Mouse (Mus musculus): ENCODE data around the gene Wdr62. TPM values are rescaled to one million over a fixed set of nuclear protein-coding genes. Genes with fewer than 3 reads are reported as not detected.

Gene Wdr62
- polyA plus RNA-seq, 2 experiments = 8.8 to 22.9 TPM

GRCm38 (mm10) chr7:30291215-30292131, 11.3 kb upstream of the Wdr62 start, which contains the start of gene Clip3:
Gene Clip3, plus strand, starts transcription at chr7:30291728.
- peak; percentile 33; the same call in 1 of the 2 replicates for TF ChIP-seq POLR2A (IDR thresholded peaks at IDR 0.05; ENCODE audit: borderline replicate concordance, extremely low read depth, insufficient read depth, insufficient read length)
- Histone ChIP-seq H3K36me3 (ENCODE audit: control insufficient read depth, insufficient read depth, low read length) (peaks cover 35% of the 10 kb centered on the region), H3K9ac (ENCODE audit: low read depth, low read length, severe bottlenecking) (peak within 1 kb of the TSS; percentile 86), H3K27ac (replicated peaks; ENCODE audit: low read depth, low read length) (peak within 1 kb of the TSS; percentile 52; the same call in 1 of the 2 replicates), H3K27me3 (ENCODE audit: control insufficient read depth, insufficient read depth, low read length) (no peaks in the 10 kb centered on the region), H3K9me3 (ENCODE audit: control insufficient read depth, low read length) (no peaks in the 10 kb centered on the region), H3K4me3 (replicated peaks; ENCODE audit: low read length) (peak within 1 kb of the TSS; percentile 82), H3K4me2 (replicated peaks; ENCODE audit: low read depth, low read length, severe bottlenecking) (peak within 1 kb of the TSS; percentile 70), H3K4me1 (ENCODE audit: control insufficient read depth, insufficient read depth, low read length) (peaks cover 14% of the 10 kb centered on the region)
- WGBS = 7% methylated on average over 33 of the region's 35 CpGs
- ATAC-seq (ENCODE audit: low FRiP score, low read depth) (peak; percentile 75), DNase-seq (ENCODE audit: low spot score) (peak; percentile 82)

DNA sequence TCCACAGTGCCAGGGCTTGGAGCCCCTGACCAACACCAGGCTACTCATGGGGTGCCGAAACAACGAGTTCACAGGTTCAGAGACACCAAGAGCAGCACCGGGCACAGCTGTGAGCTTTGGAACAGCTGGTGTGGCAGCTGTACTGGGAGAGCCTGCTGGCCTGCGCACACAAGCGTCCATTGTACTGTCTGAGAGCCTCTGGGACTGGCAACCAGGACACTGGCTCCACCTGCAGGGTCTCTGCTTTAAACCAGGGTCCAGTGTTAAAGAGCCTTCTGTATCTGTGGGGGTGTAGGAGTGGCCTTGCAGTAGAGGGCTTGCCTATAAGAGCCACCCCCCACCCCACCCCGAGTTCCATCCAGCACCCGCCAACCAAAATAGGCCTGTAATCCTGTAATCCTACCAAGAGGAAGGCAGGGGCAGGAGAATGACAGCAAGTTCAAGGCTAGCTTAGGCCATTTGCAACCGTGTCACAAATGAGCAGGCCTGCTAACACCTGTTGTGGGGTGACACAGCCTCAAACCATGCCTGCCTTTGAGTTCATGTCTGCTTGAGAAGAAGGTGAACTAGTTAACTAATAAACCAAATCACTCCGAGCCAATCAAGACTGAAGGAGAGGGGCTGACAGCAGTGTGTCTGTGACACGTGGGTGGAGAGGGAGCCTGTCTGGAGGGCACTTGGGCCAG, 9.6 kb upstream of the Wdr62 start:
- H3K36me3 ChIP-seq (ENCODE audit: control insufficient read depth, insufficient read depth, low read length) = peaks cover 20% of the 10 kb centered on the region
- peak; percentile 80 for ATAC-seq (ENCODE audit: low FRiP score, low read depth)
- H3K4me2 ChIP-seq (replicated peaks; ENCODE audit: low read depth, low read length, severe bottlenecking) = no peak overlapping the region
- H3K4me1 ChIP-seq (ENCODE audit: control insufficient read depth, insufficient read depth, low read length) = peaks cover 14% of the 10 kb centered on the region
- TF ChIP-seq POLR2A (IDR thresholded peaks at IDR 0.05; ENCODE audit: borderline replicate concordance, extremely low read depth, insufficient read depth, insufficient read length) = no peak
- H3K27me3 ChIP-seq (ENCODE audit: control insufficient read depth, insufficient read depth, low read length) = no peaks in the 10 kb centered on the region
- peak; percentile 67 for DNase-seq (ENCODE audit: low spot score)
- no peaks in the 10 kb centered on the region for H3K9me3 ChIP-seq (ENCODE audit: control insufficient read depth, low read length)
- no peak overlapping the region for H3K9ac ChIP-seq (ENCODE audit: low read depth, low read length, severe bottlenecking)
- 50% methylated on average over 10 of the region's 10 CpGs for WGBS
- H3K27ac ChIP-seq (replicated peaks; ENCODE audit: low read depth, low read length) = 0 out of 2 replicates have a peak overlapping the region, but pooled peaks have one; percentile 38
- H3K4me3 ChIP-seq (replicated peaks; ENCODE audit: low read length) = no peak overlapping the region

DNA sequence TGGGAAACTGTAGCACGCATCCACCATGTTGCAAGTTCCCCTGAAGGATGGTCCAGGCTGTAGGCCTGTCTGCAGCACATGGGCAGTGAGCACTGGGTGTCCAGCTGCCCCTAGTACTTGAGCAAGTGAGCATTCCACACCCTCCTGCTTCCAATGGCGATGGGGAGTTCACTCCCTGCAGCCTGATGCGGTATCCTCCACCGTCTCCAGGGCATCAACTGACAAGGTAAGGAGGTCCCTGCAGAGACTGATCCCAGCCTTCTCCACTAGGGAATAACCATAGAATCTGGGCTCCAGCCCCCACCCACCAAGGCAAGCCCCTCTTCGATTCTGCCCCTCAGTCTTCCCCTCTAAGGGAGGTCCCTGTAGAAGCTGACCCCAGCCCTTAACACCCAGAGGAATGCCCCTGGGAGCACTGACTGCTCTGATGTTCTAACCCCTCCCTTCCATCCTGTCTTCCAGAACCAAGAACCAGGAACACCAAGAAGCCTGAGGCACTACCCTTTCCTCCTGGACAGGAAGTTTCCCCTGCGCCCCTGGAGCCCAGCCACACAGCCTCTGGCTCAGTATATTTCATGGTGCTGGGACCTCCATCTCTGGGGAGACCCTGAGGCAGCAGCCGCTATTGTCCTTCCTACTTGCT, 9.0 kb upstream of the Wdr62 start:
- no peak for ATAC-seq (ENCODE audit: low FRiP score, low read depth)
- peaks cover 14% of the 10 kb centered on the region for H3K4me1 ChIP-seq (ENCODE audit: control insufficient read depth, insufficient read depth, low read length)
- no peak for DNase-seq (ENCODE audit: low spot score)
- no peaks in the 10 kb centered on the region for H3K9me3 ChIP-seq (ENCODE audit: control insufficient read depth, low read length)
- TF ChIP-seq POLR2A (IDR thresholded peaks at IDR 0.05; ENCODE audit: borderline replicate concordance, extremely low read depth, insufficient read depth, insufficient read length) = no peak
- H3K4me2 ChIP-seq (replicated peaks; ENCODE audit: low read depth, low read length, severe bottlenecking) = no peak overlapping the region
- H3K27me3 ChIP-seq (ENCODE audit: control insufficient read depth, insufficient read depth, low read length) = no peaks in the 10 kb centered on the region
- no peak overlapping the region for H3K9ac ChIP-seq (ENCODE audit: low read depth, low read length, severe bottlenecking)
- peaks cover 13% of the 10 kb centered on the region for H3K36me3 ChIP-seq (ENCODE audit: control insufficient read depth, insufficient read depth, low read length)
- H3K4me3 ChIP-seq (replicated peaks; ENCODE audit: low read length) = no peak overlapping the region
- WGBS = 68% methylated on average over 7 of the region's 7 CpGs
- H3K27ac ChIP-seq (replicated peaks; ENCODE audit: low read depth, low read length) = peak overlapping the region; percentile 38; the same call in 1 of the 2 replicates

- DNase-seq (ENCODE audit: low spot score) = no peak
- Histone ChIP-seq H3K4me1 (ENCODE audit: control insufficient read depth, insufficient read depth, low read length) (peaks cover 14% of the 10 kb centered on the region), H3K27ac (replicated peaks; ENCODE audit: low read depth, low read length) (no peak overlapping the region), H3K27me3 (ENCODE audit: control insufficient read depth, insufficient read depth, low read length) (no peaks in the 10 kb centered on the region), H3K36me3 (ENCODE audit: control insufficient read depth, insufficient read depth, low read length) (0 out of 2 replicates have a peak, but pooled peaks cover 4% of the 10 kb centered on the region), H3K9ac (ENCODE audit: low read depth, low read length, severe bottlenecking) (no peak overlapping the region), H3K4me2 (replicated peaks; ENCODE audit: low read depth, low read length, severe bottlenecking) (no peak overlapping the region), H3K4me3 (replicated peaks; ENCODE audit: low read length) (no peak overlapping the region), H3K9me3 (ENCODE audit: control insufficient read depth, low read length) (no peaks in the 10 kb centered on the region)
- ATAC-seq (ENCODE audit: low FRiP score, low read depth) = no peak
- no peak for TF ChIP-seq POLR2A (IDR thresholded peaks at IDR 0.05; ENCODE audit: borderline replicate concordance, extremely low read depth, insufficient read depth, insufficient read length)
- 74% methylated on average over 6 of the region's 6 CpGs for WGBS
Observed at GRCm38 (mm10) chr7:30288046-30288445, 7.8 kb upstream of the Wdr62 start.
